Mouse (Mus musculus) layer of hippocampus, adult 11-12 months (tissue): ENCODE data around the gene Gfi1b.

Experiments used
- DNase-seq: peaks from one replicate; pipeline ENCODE4 v3.0.0; 2022; ENCODE audit warnings: low spot score

Gene Gfi1b

DNA sequence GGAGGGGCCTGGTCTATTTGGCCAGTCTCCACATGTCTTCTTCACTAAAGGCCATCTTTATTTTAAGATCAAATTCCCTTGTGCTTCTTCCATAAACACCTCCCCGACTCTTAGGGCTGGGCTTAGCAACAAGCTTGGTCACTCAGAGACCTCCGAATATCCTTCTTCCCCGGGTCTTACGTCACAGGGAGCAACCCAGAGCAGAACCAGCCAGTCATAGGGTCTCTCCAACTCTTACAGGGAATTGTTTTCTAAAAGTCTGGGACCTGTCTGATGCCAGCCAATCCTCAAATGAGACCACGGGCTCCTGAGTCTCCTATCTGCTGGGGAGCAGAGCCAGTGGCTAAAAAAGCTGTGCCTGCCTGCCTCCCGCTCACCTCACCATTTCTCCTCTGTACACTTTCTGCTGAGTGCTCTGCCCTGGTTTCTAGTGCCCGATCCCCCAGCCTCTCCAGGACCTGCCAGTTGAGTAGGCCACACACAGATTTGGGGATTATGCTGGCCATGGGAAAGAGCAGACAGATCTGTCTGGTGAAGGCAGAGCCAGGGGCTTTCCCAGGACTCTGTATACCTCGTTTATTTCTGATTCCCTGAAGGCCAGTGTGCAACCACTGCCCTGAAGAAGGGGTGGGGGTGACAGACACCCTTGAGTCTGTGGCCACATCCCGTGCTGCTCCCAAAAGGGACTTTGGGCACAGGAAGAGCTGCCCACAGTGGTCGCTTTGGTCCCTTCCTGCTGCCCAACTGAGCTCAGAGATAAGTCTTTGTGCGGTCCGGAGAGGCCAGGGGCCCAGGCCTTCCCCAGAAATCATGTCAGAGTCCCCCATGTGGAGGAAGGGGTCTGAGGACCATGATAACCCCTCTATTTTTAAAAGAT is 22.9 kb downstream of the Gfi1b start:
- DNase-seq, result no peak

- no peak for DNase-seq
Measured at GRCm38 (mm10) chr2:28597733-28598547, 23.8 kb downstream of the Gfi1b start.

DNA sequence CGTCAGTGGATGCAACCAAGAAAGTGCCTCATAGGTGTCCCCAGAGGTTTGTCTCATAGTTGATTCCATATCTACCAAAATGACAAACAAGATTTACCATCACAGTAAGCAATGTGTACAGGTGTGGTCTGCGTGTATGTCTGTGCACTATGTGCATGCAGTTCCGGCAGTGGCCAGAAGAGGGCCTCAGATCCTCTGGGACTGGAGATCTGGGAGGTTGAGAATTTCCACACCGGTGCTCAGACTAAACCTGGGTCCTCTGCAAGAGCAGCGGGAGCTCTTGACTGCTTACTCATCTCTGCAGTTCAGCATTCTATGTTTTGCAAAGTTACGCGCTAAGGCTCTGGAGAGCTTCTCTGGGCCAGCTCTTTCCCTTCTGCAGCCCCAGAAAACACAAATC is 24.8 kb downstream of the Gfi1b start:
- DNase-seq, result no peak

- no peak for DNase-seq
Measured at GRCm38 (mm10) chr2:28596021-28596420, 25.8 kb downstream of the Gfi1b start.

GRCm38 (mm10) chr2:28592809-28593208 is 29.0 kb downstream of the Gfi1b start:
- DNase-seq, result peak; percentile 38

GRCm38 (mm10) chr2:28591479-28591878 is 30.3 kb downstream of the Gfi1b start:
- DNase-seq, result no peak

DNA sequence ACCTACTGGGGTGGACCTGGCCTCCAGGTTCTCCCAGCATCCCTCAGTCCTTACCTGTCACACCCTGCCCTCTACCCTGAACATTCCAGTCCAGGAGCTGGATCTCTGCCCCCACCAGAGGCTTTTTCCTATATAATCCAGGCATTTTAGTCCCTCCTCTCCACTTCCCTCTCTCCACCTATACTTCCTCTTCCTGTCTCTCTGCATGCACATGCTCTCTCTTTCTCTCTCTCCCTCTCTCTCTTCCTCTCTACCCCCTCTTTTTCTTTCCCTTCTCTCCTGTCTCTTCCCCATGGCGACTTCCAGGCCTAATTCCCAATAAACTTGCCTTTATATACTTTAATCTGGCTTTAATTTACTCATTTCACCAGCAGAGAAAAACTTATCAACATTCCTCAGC is 33.2 kb downstream of the Gfi1b start:
- no peak for DNase-seq

GRCm38 (mm10) chr2:28585730-28586129 is 36.1 kb downstream of the Gfi1b start:
- no peak for DNase-seq

- peak; percentile 86 for DNase-seq
Measured at GRCm38 (mm10) chr2:28585043-28585571, 36.7 kb downstream of the Gfi1b start.

DNA sequence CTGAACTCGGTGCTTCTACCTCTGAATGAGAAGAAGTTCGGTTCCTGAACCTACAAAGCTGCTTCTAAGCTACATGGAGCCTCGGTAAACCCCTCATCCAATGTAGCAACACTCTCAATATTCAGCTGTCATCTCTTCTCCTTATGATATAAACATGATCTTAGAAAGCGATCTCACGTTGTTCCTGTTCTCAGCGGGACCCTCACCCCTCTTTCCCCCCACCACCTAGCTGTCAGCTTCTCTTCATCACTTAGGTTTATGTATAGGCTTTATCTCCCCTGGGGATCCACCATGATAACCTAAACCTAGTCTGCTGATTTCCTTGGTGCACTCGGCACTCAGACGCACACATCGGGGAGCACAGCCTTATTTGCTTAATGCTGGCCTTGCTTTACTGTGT is 38.1 kb downstream of the Gfi1b start, which contains the start of gene Gtf3c5:
TSS of gene Gtf3c5 (minus strand) at position 101 of the 400 bp plus-strand sequence.
- no peak for DNase-seq

- peak; percentile 89 for DNase-seq
Measured at GRCm38 (mm10) chr2:28582647-28583353, 39.0 kb downstream of the Gfi1b start.

DNA sequence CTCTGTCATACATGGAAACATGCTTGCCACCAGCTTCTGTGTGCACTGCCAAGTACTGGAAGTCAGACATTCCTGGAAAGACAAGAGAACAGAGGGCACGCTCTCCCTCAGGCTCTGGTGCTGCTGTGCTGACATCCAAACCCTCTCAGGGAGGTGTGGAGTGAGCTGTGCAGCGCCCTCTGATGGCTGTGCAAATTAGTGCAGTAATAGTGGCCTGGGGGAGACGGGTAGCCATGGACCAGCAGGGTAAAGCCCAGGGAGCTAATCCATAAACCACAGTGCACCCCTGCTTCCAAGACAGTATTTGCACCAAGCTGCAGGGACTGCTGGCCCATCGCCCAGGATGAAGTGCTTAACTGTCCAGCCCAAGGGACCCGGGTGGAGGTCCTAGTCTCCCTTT is 43.8 kb downstream of the Gfi1b start:
- DNase-seq, result no peak

- no peak for DNase-seq
Measured at GRCm38 (mm10) chr2:28576815-28577214, 45.0 kb downstream of the Gfi1b start.

DNA sequence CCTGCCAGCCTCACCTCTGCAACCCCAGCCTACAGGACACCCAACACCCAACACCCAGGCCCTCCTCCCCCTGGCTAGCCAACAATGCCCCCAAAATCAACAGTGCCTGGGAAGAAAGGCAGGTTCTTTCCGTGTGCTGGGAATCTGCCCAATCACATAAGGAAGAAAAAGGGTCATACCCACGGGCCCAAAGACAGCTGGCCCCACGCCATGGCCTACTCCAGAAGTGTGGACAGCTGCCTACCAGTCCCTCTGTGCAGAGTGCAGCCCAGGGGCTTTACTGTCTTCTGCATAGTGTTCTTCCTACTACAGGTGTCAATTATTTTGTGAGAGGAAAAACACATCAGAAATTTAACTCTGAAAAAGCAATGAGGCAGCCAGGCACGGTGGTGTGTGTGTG is 46.4 kb downstream of the Gfi1b start:
- no peak for DNase-seq

GRCm38 (mm10) chr2:28569903-28570302 is 51.9 kb downstream of the Gfi1b start:
- DNase-seq, result no peak

GRCm38 (mm10) chr2:28566545-28566944 is 55.2 kb downstream of the Gfi1b start:
- no peak for DNase-seq

- no peak for DNase-seq
Measured at GRCm38 (mm10) chr2:28564380-28564779, 57.4 kb downstream of the Gfi1b start.

- no peak for DNase-seq
Measured at GRCm38 (mm10) chr2:28563830-28564229, 58.0 kb downstream of the Gfi1b start.

- no peak for DNase-seq
Measured at GRCm38 (mm10) chr2:28563303-28563702, 58.5 kb downstream of the Gfi1b start, which contains the start of gene Cel. Gene Cel (minus strand): TSS chr2:28563403.
